Mouse (Mus musculus) left cerebral cortex, postnatal 10 days (tissue): ENCODE data around the gene Pi4kb. TPM values are rescaled to one million over a fixed set of nuclear protein-coding genes. Genes with fewer than 3 reads are reported as not detected.
"Not testable (repeated sequence)": the region's sequence is repeated elsewhere in the genome, so short reads cannot be mapped to it uniquely, and the experiment has no call there.

ENCODE experiments used
- DNase-seq, 2 experiments: peaks; one replicate each; pipeline ENCODE4 v3.0.0; 2021 to 2022; ENCODE audit warnings: low spot score in 2 of 2, mixed read lengths in 1 of 2; ENCODE audit errors: extremely low spot score in 1 of 2
- intact Hi-C: fragments of 180-260 bp; cut with DNase I; formaldehyde crosslinking; loops from one replicate; pipeline ENCODE4 v1.15.1; 2025
- total RNA-seq, 2 experiments: library from RNA; stranded (reverse); gene quantifications; 2 replicates each; pipeline ENCODE4 v1.2.3; 2021

Pi4kb gene
- total RNA-seq, 2 experiments from 2014 or later = 47.9 to 49.7 TPM

DNA sequence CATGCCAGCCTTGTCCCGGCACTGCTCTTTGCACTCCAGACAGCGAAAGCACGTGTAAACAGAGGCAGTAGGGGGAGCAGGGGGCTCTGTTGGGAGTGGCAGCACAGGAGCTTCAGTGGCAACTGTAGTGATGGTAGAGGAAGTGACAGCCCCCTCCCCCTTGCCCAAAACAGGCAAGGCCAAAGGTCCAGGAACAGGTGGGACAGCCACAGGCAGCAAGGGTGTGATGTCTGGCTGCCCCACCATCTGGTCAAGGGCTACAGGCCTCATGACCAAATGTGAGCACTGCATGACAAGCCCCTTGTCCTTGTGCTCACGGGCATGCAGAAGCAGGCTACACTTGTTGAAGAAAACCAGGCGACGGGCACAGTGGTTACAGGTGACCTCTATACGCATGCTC lies 35.9 kb downstream of the Pi4kb start:
- intact Hi-C loops = no loop called here
- no peak for DNase-seq

DNA sequence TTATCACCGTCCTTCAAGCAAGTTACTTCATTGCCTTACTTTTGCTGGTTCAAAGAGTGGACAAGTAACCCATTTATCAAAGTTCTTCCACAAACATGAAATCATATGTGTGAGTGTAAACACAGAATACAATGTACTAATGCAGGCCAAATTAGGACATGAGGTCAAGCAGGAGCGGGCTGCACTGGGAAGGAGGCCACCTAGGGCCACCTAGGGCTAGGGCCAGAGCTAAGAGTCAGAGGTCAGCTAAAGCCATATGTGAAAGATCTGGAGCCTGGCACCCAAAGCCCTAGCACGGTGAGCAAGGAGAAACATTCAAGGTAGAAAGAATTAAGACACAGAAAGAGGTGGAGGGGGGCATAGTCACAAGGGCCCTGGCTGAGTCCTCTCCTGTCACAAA lies 38.5 kb downstream of the Pi4kb start:
- no peak for DNase-seq
- intact Hi-C loops = no loop called here

- no peak for DNase-seq
- intact Hi-C loops = no loop called here
Measured at GRCm38 (mm10) chr3:95013699-95014427, 39.3 kb downstream of the Pi4kb start.

GRCm38 (mm10) chr3:95014428-95015151 lies 40.1 kb downstream of the Pi4kb start:
- intact Hi-C loops = no loop called here
- peak; percentile 38 to 81 for DNase-seq

DNA sequence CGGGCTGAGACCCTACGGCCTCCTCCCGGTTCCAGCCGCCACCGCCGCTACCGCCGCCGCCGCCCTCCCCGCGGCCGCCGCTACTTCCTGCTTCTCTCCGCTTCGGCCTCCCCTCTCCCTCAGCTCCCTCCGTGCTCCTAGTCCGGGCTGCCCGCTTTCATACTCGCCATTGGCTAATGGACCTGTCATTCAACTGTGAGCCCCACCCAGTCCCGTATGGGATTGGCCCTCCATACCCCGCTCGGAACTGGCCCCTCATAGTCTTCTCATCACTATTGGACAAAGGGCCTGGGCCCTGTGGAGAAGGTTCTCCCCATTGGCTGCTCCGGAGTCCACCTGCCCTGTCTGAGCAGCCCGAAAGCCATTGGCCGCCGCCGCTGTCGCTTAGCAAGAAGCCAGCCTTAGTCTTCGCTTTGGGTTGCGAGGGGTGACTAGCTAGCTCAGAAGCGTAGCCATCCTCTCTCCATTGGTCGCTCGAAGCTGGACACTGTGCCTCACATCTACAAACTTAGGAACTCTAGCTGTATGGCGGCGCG lies 40.9 kb downstream of the Pi4kb start, which contains the start of gene Zfp687:
Zfp687 (minus strand) TSS at position 112 of the 536 bp plus-strand sequence.
- peak; percentile 98 to 100 for DNase-seq
- intact Hi-C loops = no loop called here

DNA sequence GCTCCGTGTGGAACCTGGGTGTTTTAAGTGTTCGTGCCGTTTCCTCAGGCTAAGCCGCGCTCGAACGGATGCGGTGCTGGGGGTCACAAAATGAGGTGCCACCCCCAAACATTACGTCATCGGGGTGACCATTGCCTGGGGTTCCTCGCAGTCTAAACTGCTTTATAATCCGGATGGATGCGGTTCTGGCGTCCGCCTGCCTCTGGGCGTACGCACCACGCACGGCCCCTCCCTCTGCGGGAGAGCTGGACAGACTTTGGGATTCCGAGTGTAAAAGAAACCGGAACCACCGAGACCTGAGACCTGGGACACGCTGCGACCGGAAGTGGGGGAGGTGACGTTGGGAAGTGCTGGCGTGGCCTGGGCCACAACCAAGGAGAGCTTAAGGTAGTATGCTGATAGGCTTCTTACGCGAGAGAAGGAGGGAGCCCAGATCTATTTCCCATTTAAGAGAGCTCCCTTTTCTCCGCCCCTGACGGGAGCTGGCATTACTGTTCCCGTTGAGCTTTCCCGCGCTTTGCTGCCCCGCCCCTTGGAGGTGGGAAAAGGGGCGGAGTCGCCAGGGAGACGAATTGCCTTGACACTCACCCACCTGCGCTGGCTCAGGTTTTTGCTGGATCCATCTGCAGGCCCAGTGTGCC lies 41.5 kb downstream of the Pi4kb start:
- intact Hi-C loops = no loop called here
- peak; percentile 89 to 93 for DNase-seq

- DNase-seq = no peak
- intact Hi-C loops = no loop called here
Measured at GRCm38 (mm10) chr3:95016532-95017056, 42.1 kb downstream of the Pi4kb start.

- no peak for DNase-seq
Measured at GRCm38 (mm10) chr3:95018741-95019140, 44.2 kb downstream of the Pi4kb start.

DNA sequence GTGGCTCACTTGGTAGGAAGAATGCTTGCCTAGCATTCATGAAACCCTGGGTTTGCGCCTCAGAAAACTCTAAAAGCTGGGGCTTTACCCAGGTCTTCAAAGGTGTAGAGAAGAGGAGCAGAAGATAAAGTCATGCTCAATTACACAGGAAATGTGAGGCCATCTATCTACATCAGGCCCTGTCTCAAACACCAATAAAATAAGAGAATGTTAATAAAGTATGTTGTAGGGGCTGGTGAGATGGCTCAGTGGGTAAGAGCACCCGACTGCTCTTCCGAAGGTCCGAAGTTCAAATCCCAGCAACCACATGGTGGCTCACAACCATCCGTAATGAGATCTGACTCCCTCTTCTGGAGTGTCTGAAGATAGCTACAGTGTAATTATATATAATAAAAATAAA lies 46.4 kb downstream of the Pi4kb start:
- DNase-seq, intact Hi-C loops: not testable (repeated sequence)

More at GRCm38 (mm10) chr3:95018741-95019140, 44.2 kb downstream of the Pi4kb start:
- intact Hi-C loops = no loop called here

GRCm38 (mm10) chr3:95024551-95024950 lies 50.0 kb downstream of the Pi4kb start:
- peak in 1 of 2 experiments; percentile 65 for DNase-seq
- intact Hi-C loops = no loop called here

GRCm38 (mm10) chr3:95025202-95025601 lies 50.7 kb downstream of the Pi4kb start:
- intact Hi-C loops = no loop called here
- no peak for DNase-seq

DNA sequence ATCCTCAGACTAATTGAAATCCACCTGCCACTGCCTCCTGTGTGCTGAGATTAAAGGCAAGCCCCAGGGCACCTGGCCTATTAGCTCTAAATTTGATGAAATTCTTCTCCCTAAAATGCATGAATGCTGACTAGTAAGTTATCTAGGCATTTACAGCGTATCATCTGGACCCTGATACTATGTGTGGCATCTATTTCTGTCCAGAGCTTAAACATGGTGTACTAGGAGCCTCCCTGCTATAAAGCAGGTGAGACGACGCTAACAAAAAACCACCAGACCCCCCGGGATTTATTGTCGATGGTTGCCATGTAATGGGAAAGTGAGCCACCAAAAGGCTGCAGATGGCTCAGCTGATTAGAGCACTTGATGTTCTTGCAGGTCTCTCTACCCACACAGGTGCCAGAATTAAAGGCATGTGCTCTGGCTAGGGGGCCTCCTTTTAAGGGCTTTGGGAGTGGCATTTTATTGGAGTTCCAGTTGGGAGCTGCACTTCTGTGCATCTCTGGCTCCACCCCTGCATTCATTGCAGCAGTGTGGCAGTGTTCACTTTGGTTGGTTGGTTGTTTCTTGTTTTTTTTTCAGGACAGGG lies 52.6 kb downstream of the Pi4kb start:
- DNase-seq = no peak
- intact Hi-C loops = no loop called here

DNA sequence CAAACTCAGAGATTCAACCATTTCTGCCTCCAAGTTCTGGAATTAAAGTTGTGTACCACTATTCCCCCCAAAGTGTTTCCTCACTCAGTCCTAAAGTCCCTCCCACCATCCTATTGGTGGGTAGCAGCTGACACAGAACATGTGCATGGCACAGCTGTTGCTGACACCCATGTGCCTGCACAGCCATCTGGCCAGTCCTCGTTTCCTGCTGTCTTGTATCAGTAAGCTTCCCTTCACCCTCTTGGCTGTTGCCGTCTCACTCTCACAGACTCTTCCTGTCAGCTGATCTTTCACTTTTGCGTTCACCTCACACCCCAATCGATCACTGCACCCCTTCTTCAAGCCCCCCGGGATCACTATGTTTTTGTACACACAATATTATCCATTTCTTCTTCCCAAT lies 53.2 kb downstream of the Pi4kb start:
- DNase-seq = peak; percentile 43 to 46
- intact Hi-C loops = no loop called here

GRCm38 (mm10) chr3:95028603-95029002 lies 54.1 kb downstream of the Pi4kb start:
- DNase-seq = no peak
- intact Hi-C loops = no loop called here

DNA sequence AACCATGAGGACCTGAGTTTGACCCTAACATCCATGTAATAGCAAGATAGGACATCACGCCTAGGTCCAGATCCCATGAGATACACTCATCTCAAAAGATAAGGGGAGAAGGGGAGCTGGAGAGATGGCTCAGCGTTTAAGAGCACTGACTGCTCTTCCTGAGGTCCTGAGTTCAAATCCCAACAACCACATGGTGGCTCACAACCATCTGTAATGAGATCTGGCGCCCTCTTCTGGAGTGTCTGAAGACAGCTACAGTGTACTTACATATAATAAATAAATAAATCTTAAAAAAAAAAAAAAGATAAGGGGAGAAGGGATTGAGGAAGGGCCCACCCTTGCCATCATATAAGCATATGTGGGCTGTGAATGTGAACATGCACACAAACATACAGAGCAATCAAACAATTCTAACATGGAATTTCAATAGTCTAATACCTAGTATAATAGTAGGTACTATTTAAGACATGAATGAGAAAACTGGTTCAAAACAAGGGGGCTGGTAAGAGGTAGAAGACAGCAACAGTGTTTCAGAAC lies 54.8 kb downstream of the Pi4kb start:
- DNase-seq, intact Hi-C loops: not testable (repeated sequence)

DNA sequence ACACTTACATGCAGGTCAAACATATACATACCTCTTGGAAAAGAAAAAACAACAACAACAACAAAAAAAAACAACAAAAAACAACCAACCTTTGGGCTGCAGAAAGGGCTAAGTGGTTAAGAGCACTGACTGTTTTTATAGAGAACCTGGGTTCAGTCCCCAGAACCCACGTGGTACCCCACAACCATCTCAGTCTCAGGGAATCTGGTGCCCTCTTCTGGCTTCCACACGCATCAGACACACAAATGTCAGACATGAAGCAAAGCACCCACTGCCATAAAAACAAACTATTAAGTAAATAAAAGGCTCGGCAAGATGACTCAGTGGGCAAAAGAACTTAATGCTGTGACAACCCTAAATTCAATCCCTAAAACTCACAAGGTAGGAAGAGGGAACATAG lies 55.4 kb downstream of the Pi4kb start:
- intact Hi-C loops = no loop called here
- no peak for DNase-seq

DNA sequence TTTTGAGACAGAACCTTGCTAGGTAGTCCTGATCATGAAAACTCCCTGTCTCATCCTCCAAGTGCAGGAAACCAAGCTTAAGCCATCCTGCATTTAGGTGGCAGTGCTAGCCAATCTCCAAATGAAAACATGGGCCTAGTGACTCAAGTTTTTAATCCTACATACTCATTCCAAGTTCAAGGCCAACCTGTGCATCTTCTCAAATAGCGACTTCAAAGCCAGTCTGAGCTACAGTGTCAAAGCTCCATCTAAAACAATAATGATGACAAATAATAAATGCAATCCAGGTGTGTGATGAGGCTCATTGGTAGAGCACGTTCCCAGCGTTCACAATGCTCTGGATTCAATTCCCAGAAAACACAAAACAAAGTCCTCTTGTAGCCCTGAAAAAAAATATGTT lies 67.1 kb downstream of the Pi4kb start:
- no peak for DNase-seq
- intact Hi-C loops = no loop called here

DNA sequence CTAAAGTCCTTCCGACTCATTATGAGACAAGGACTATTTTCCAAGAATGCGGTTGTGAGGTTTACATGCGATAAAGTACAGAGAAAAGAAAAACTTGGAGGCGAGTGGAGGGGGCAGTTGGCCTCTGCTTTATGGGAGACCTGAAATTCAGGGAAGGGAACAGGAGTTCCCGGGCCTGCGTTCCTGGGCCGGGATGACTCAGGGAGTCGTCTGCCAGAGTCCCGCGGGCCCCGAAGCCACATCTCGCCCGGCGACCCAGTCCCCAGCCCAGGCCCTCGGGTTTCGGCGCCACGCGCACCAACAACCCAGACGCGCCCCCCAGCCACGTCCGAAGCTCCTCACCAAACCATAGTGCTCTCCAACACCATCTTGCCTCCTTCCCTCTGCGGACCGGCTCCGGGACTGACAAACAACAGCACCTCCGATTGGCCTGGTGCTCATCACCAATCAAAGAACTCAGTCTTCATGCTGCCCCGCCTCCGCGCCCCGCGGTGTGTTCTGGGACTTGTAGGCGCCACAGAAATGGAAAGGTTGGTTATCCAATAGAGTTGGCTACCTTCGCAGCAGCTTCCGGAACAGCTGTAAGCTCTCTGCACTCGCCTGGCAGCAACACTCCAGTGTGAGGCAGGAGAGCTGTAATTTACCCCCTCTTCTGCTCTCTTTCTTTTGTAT lies 67.8 kb downstream of the Pi4kb start, which contains the start of gene Psmd4:
Psmd4 (minus strand) TSS at position 449 of the 672 bp plus-strand sequence.
- DNase-seq = peak; percentile 97 to 98
- intact Hi-C loops = no loop called here
